Mouse (Mus musculus) T-cell, adult 2 months (primary cell): Measurements from ENCODE around the gene Rhd.

ENCODE experiments used
- DNase-seq: peaks from one replicate; pipeline ENCODE4 v3.0.0; 2022; ENCODE audit warnings: low spot score

The Rhd gene

GRCm38 (mm10) chr4:134856501-134856900, 7.8 kb upstream of the Rhd start:
- DNase-seq, result no peak

- no peak for DNase-seq
Measured at GRCm38 (mm10) chr4:134858494-134858893, 5.8 kb upstream of the Rhd start.

DNA sequence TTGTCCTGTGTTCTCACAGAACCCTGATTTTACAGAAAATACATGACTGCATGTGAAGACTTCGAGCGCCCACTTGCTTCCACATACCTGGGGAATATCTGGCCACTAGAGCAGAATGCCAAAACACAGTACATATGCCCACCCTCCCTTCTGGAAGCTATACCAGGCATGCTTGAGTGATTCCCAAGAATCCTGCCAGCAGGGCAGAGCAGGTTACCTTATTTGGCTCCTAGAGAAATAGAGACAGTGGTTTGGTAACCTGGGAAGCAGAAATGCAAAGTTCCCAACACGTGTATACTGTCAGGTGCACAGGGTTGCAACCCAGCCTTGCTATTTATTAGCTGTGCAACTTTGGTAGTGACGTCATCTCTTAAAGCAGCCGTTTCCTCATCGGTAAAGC, 2.5 kb upstream of the Rhd start:
- no peak for DNase-seq

- no peak for DNase-seq
Measured at GRCm38 (mm10) chr4:134862996-134863395, 1.3 kb upstream of the Rhd start.

DNA sequence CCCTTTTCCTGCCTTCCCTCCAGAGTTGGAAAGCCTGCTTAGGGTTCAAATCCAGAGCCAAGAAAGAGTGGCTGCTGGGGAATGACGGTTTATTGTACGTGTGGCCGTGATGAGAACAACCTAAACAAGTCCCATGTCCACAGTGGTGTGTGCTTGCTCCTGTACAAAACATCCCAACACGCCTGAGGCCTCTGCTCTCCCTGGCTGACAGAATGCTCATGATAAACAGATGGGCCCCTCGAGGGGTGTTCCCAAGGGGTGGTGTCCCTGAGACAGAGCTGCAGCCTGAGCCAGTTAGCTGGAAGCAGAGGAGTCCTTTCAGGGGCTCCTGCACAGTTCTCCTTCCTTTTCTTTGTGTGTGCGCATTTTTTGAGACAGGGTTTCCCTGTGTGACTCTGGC, 1.0 kb downstream of the Rhd start:
- no peak for DNase-seq

DNA sequence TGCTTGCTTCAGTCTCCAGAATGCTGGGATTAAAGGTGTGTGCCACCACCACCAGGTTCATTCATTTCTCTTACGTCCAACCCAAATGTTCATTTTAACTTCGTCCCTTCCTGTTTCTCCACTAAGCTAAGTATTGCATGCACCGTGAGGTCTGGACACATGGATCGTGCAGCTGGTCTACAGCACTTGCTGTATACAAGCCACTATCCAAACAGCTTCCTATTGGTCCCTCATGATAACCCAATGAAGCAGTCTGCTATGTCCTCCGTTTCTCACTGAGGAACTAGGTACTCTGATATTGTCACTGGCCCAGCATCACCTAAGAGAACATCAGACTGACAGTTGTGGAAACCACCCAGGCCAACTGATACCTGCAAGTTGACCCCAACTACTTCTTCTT, 1.5 kb downstream of the Rhd start:
- DNase-seq, result no peak

- no peak for DNase-seq
Measured at GRCm38 (mm10) chr4:134867213-134867612, 2.9 kb downstream of the Rhd start.

DNA sequence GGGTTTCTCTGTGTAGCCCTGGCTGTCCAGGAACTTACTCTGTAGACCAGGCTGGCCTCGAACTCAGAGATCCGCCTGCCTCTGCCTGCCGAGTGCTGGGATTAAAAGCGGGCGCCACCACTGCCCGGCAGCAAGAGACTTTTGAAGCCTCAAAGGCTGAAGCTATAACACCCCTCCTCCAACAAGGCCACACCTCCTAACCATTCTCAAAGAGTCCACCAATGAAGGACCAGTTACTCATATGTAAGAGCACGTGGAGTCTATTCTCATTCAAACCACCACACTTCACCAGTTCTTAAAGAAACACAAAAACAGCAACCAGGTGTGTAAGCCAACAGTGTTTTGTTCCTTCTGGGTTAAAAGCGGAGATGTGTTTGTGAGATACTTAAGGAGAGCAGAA, 3.3 kb downstream of the Rhd start:
- DNase-seq, result no peak

DNA sequence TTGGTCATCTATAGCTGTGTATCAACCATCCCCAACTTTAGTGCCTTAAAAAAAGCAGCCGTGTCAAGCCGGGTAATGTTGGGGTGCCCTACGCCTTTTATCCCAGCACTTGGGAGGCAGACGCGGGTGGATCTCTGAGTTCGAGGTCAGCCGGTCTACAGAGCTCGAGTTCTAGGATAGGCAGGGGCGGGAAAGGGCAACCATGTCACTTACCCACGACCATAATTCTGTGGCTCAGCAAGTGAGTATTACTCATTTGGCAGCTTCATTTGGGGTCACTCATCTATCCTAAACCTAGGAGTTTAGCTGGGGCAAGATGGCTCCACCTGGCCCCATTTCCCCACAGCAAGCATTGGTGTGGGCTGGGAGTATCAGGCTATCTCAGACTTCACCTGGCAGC, 3.7 kb downstream of the Rhd start:
- no peak for DNase-seq

- no peak for DNase-seq
Measured at GRCm38 (mm10) chr4:134868490-134868889, 4.2 kb downstream of the Rhd start.

DNA sequence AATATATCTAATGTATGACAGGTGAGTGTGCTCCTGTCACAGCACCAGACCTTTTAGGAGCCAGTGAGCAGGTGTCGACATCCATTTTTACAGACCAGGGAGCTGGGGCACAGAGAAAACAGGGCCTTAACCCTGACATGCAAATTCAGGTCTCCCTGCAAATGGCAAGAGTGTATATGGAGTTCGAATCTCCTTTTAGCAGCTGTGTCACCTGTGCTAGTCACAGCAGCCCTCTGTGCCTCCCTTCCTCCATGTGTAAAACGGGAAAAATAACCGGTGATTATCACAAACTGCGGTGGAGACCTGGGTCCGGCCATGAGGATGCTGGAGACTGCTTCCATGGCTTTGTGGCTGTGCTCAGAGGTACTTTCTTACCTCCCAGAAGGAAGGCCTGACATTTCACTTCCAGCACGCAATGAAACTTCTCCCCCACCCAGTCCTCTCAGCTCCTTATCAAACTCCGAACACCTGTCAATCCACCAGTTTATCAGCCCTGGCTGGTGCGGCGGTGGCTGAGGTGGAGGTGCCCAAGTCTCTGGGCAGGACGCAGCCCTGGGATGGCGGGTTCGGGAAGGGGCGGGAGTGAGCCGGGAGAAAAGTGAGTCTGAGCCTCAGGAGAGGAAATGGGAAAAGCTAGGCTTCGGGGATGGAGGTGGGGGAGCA, 4.9 kb downstream of the Rhd start:
- DNase-seq, result no peak

GRCm38 (mm10) chr4:134869815-134870375, 5.6 kb downstream of the Rhd start:
- no peak for DNase-seq

GRCm38 (mm10) chr4:134871477-134871876, 7.1 kb downstream of the Rhd start:
- DNase-seq, result no peak

DNA sequence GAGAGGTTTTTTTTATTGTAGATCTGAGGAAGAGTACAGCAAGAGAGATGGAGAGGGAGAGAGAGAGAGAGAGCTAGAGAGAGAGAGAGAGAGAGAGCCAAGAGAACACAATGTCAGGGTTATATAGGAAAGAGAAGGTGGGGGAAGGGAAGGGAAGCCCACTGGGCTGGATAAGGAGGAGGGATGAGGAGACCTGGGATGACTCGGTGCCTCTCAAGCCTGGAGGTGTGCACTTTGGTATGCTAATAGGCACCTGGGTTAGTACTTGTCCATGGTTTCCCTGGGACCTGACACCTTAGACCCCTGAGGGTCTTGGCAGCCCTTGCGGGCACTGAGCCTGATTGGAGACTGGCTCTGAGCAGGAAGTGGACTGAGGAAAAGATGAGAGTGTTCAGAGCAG, 7.6 kb downstream of the Rhd start:
- DNase-seq, result no peak

GRCm38 (mm10) chr4:134876171-134876570, 11.8 kb downstream of the Rhd start:
- DNase-seq, result no peak

DNA sequence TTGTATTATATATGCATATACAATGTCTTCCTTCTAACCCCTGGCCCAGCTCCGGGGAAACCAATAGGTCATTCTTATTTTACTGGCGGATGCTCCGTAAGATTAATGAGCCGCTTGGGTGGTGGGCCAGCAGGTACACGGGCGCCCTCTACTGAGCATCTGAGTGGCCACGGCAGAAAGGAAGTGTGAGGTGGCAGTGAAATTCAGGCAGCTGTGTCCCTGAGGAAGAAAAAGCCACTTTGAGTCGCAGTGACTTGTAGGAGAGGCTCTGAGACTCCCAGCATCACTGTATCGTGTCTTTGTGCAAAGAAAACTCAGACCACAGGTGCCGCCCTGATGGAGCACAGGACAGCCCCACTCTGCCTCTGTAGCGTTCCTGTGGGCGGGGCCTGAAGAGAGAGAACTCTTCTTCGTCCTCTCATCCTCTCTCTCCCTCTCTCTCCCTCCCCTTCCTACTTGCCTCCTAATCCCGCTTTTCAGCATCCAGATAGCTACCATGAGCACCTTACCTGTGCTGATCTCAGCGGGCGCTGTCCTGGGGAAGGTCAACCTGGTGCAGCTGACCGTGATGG, 15.2 kb downstream of the Rhd start:
- peak; percentile 64 for DNase-seq

DNA sequence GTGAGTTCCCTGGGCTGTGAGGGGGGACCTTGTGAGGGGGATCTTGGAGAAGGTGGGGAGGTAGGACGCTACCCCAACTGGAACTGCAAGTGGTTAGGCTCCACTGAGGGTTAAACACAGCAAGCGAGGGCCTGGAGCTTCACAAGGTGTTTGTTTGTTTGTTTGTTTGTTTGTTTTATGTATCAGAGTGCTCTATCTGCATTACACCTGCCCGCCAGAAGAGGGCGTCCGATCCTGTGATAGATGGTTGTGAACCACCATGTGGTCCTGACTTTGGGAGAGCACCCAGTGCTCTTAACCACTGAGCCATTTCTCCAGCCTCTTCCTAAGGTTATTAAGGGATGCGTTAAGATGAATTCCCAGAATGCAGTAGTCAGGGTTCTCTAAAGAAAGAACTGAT, 15.7 kb downstream of the Rhd start:
- DNase-seq, result peak; percentile 16

DNA sequence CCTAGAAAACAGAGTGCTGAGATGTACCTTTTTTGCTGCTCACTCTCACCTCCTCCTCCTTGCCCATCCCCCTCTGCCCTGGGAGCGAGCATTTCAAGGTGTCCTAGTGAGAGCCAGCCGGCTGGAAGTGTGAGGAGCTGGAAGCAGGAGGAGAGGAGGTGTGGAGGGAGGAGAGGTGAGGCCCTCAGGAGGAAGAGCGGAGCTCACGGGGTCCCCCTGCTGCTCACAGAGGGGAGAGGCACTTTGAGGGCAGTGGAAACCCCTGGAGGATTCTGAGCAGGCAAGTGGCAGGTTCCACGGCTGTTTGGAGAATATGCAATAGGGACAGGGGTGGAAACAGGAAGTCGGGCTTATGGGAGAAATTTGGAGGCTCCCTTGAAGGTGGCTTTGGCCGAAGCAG, 18.9 kb downstream of the Rhd start:
- peak; percentile 38 for DNase-seq

DNA sequence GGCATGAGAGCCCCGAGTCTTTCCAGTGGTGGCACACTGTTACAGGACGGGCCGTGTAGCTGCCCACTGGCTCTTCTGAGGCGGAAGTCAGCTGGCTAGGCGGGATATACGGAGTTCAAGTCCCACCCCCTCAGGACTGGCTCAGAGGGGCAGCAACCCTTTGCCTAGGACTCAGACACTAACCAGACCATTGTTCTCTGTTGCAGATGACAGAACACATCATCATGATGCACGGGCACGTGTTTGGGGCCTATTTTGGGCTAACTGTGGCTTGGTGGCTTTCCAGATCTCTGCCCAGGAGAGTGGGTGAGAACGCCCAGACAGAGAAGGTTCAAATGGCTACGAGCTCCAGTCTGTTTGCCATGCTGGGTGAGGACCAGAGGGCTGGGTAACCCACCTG, 19.5 kb downstream of the Rhd start:
- DNase-seq, result no peak

DNA sequence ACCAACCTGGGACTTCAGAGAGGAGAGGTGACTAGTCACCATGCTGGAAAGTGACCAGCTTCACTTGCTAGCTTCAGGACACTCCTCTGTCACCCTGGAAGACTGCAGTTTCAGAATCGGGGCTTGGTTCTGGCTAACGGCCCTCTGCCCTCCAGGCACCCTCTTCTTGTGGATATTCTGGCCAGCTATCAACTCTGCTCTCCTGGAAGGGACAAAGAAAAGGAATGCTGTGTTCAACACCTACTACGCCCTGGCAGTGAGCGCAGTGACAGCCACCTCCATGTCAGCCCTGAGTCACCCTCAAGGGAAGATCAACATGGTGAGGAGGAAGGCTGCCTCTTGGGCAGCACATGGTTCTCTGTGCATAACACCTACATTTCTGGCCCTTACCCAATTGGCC, 20.0 kb downstream of the Rhd start:
- DNase-seq, result no peak

DNA sequence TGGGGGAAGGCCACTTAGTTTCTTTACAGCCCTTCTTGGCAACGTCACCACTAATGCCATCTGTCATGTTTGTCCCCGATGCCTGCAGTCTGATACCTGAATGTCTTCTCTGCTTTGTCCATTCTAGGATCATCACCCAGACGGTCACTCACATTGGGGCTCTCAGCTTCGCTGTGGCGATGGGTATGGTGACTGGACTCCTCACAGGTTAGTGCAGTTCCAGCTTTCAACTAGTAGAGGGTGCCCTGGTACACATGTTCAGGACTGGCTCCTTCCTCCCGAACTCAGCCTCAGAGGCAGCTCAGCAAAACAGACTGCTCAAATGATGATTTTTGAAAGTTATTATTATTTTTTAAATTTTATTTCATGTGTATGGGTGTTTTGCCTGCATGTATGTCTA, 27.8 kb downstream of the Rhd start:
- DNase-seq, result peak; percentile 56

DNA sequence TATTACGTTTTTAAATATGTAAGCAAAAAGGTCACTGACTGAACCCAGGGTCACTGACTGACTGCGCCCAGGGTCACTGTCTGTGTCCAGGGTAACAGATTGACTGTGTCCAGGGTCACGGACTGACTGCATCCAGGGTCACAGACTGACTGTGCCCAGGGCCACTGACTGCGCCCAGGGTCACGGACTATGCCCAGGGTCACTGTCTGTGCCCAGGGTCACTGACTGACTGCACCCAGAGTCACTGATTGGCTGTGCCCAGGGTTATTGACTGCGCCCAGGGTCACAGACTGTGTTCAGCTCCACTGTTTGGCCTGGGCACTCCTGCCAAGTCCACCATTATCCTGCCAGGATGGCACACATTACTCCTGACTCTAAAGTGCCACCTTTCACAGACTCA, 32.9 kb downstream of the Rhd start:
- DNase-seq, result no peak

- DNase-seq, result no peak
Measured at GRCm38 (mm10) chr4:134901126-134901525, 36.8 kb downstream of the Rhd start.

GRCm38 (mm10) chr4:134903046-134903445, 38.7 kb downstream of the Rhd start:
- no peak for DNase-seq
